Mouse (Mus musculus): ENCODE measurements around the gene Cox4i2. TPM values are rescaled to one million over a fixed set of nuclear protein-coding genes. Genes with fewer than 3 reads are reported as not detected.

Gene Cox4i2
- polyA plus RNA-seq, 1 experiment from 2014 or later = 12.1 TPM

DNA sequence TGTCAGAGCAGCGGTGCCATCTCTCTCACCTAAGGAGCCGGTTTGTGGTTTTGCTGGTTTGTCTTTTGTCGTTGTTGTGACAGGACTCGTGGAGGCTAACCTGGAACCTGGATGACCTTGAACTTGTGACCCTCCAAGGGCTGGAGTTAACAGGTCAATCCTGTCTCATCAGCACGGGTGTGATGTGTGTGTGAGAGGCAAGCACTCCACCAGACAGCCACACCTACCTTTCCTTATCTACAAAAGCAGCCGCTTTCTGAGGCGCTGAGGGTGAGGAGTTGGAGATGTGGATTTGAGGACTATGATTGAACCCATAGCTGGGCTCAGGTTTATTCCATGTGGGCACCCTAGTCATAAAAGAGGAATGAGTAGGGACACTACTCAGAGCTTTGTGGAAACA is 15.7 kb downstream of the Cox4i2 start:
- Histone ChIP-seq H3K4me1 (ENCODE audit: control insufficient read depth, insufficient read depth, low read length) (peaks cover 21% of the 10 kb centered on the region), H3K36me3 (ENCODE audit: control insufficient read depth, insufficient read depth, low read length) (no peaks in the 10 kb centered on the region), H3K9me3 (ENCODE audit: control insufficient read depth, low read length) (no peaks in the 10 kb centered on the region), H3K9ac (ENCODE audit: low read depth, low read length) (no peak overlapping the region), H3K4me2 (replicated peaks; ENCODE audit: low read depth, low read length) (no peak overlapping the region), H3K27me3 (ENCODE audit: control insufficient read depth, insufficient read depth, low read length) (no peaks in the 10 kb centered on the region), H3K4me3 (ENCODE audit: low read length) (no peak overlapping the region), H3K27ac (ENCODE audit: low read depth, low read length) (no peak overlapping the region)
- WGBS = 85% methylated on average over 7 of the region's 7 CpGs
- no peak for ATAC-seq (ENCODE audit: low FRiP score, low TSS enrichment)

DNA sequence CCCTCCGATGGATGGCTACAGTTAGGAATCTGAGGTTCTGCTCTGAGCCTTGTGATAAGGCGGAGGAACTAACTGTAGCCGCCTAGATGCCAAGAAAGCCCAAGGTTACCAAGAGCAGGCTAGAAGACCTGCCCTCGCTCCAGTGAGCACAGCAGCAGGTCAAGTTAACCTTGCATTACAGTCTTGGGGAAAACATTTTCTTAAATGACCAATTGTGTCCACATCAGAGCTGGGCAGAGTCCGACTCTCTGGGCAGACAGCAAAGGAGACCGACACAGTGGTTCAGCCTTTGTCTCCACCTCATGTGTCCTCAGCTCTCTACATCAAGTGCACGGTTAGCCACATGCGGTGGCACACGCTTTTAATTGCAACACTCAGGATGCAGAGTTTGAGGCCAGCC is 17.6 kb downstream of the Cox4i2 start:
- Histone ChIP-seq H3K4me3 (ENCODE audit: low read length) (no peak overlapping the region), H3K27me3 (ENCODE audit: control insufficient read depth, insufficient read depth, low read length) (no peaks in the 10 kb centered on the region), H3K9ac (ENCODE audit: low read depth, low read length) (no peak overlapping the region), H3K4me1 (ENCODE audit: control insufficient read depth, insufficient read depth, low read length) (peaks cover 5% of the 10 kb centered on the region; the same call in 1 of the 2 replicates), H3K27ac (ENCODE audit: low read depth, low read length) (no peak overlapping the region), H3K4me2 (replicated peaks; ENCODE audit: low read depth, low read length) (no peak overlapping the region), H3K9me3 (ENCODE audit: control insufficient read depth, low read length) (no peaks in the 10 kb centered on the region), H3K36me3 (ENCODE audit: control insufficient read depth, insufficient read depth, low read length) (no peaks in the 10 kb centered on the region)
- no peak for ATAC-seq (ENCODE audit: low FRiP score, low TSS enrichment)
- 91% methylated on average over 9 of the region's 9 CpGs for WGBS

DNA sequence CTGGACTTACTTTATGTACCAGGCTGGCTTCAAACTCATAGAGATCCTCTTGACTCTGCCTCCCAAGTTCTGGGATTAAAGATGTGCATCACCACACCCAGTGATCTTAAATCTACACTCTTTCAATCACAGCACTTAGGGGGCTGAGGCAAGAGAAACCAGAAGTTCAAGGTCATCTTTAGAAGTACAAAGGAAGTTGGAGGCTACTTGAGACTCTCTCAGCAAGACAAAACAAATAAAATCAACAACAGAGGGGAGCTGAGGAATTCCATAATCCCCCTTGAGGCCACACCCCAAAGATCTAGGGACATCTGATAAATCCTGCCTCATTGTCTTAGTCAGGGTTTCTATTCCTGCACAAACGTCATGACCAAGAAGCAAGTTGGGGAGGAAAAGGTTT is 18.3 kb downstream of the Cox4i2 start:
- no peak for ATAC-seq (ENCODE audit: low FRiP score, low TSS enrichment)
- Histone ChIP-seq H3K4me1 (ENCODE audit: control insufficient read depth, insufficient read depth, low read length) (peaks cover 5% of the 10 kb centered on the region; the same call in 1 of the 2 replicates), H3K4me3 (ENCODE audit: low read length) (no peak overlapping the region), H3K27me3 (ENCODE audit: control insufficient read depth, insufficient read depth, low read length) (no peaks in the 10 kb centered on the region), H3K4me2 (replicated peaks; ENCODE audit: low read depth, low read length) (no peak overlapping the region), H3K9ac (ENCODE audit: low read depth, low read length) (no peak overlapping the region), H3K9me3 (ENCODE audit: control insufficient read depth, low read length) (no peaks in the 10 kb centered on the region), H3K36me3 (ENCODE audit: control insufficient read depth, insufficient read depth, low read length) (no peaks in the 10 kb centered on the region), H3K27ac (ENCODE audit: low read depth, low read length) (no peak overlapping the region)
- WGBS = 12% methylated on average over 1 of the region's 1 CpGs

DNA sequence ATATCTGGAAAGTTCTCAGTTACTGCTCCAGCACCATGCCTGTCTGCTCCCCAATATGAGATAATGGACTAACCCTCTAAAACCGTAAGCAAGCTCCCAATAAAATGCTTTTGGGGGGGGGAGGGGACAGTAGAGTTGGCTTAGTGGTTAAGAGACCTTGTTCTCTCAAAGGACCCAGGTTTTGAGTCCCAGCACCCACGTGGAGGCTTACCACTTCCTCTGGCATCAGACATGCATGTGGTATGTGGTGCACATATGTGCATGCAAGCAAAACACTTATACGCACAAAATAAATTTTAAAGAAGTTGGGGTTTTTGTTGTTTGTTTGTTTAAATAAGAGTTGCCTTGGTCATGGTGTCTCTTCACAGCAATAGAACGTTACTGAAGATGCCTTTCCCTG is 21.4 kb downstream of the Cox4i2 start:
- Histone ChIP-seq H3K4me2 (replicated peaks; ENCODE audit: low read depth, low read length) (no peak overlapping the region), H3K27ac (ENCODE audit: low read depth, low read length) (no peak overlapping the region), H3K36me3 (ENCODE audit: control insufficient read depth, insufficient read depth, low read length) (peaks cover 3% of the 10 kb centered on the region; the same call in 1 of the 2 replicates), H3K4me3 (ENCODE audit: low read length) (no peak overlapping the region), H3K27me3 (ENCODE audit: control insufficient read depth, insufficient read depth, low read length) (no peaks in the 10 kb centered on the region), H3K4me1 (ENCODE audit: control insufficient read depth, insufficient read depth, low read length) (no peaks in the 10 kb centered on the region), H3K9ac (ENCODE audit: low read depth, low read length) (no peak overlapping the region), H3K9me3 (ENCODE audit: control insufficient read depth, low read length) (no peaks in the 10 kb centered on the region)
- WGBS = 80% methylated on average over 4 of the region's 4 CpGs
- ATAC-seq (ENCODE audit: low FRiP score, low TSS enrichment) = no peak

DNA sequence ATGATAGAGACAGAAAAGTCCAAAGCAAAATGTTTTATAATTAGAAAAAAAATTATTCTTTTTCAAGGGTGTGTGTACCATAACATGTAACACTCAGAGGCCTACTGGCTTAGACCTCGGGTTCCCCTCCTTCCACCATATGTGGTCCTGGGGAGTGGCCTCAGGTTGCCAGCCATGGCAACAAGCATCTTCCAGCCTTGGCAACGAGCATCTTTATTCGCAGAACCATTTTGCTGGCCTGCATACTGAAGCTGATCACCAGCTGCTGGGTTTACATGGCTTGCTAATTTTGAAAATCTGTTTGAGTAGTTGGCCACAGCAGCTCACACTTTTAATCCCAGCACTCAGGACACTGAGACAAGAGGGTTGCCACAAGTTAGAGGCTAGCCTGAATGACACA is 22.0 kb downstream of the Cox4i2 start:
- no peak for ATAC-seq (ENCODE audit: low FRiP score, low TSS enrichment)
- Histone ChIP-seq H3K4me3 (ENCODE audit: low read length) (no peak overlapping the region), H3K27ac (ENCODE audit: low read depth, low read length) (no peak overlapping the region), H3K4me1 (ENCODE audit: control insufficient read depth, insufficient read depth, low read length) (no peaks in the 10 kb centered on the region), H3K9ac (ENCODE audit: low read depth, low read length) (no peak overlapping the region), H3K36me3 (ENCODE audit: control insufficient read depth, insufficient read depth, low read length) (peaks cover 10% of the 10 kb centered on the region), H3K27me3 (ENCODE audit: control insufficient read depth, insufficient read depth, low read length) (no peaks in the 10 kb centered on the region), H3K9me3 (ENCODE audit: control insufficient read depth, low read length) (no peaks in the 10 kb centered on the region), H3K4me2 (replicated peaks; ENCODE audit: low read depth, low read length) (no peak overlapping the region)
- 83% methylated on average over 3 of the region's 3 CpGs for WGBS

DNA sequence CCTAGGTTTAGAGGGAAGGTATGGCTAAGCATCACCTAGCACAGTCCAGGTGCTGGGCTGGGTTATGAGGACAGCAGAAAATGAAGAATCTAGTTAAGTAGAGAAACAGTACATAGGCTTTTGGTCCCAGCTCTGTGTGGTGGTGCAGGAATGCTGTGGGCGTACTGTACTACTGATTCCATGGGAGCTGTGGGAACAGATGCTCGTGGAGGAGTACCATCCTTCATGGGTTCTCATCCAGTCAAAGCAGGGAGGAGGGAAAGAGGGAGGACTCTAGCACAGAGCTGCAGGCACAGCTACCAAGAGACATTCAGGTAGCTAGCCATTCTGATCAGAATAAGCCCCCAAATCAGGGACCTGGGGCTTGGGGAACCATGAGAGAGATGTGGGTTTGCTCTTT is 22.5 kb downstream of the Cox4i2 start:
- no peak overlapping the region for H3K4me2 ChIP-seq (replicated peaks; ENCODE audit: low read depth, low read length)
- H3K9ac ChIP-seq (ENCODE audit: low read depth, low read length) = no peak overlapping the region

DNA sequence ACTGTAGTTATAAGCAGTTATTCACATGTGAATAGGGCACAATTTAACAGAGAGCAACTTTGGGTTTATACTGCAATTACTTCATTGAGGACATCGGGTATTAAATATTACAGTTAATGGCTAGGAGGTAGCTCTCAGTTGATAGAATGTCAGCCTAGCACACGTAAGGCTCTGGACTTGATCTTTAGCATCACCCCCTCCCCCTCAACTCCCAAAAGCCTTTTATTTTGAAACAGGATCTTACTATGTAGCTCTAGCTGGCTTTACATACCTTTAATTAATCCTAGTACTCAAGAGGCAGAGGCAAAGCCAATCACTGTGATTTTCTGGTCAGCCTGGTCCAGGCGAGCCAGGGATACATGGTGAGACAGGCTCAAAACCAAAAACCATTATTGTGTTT is 23.1 kb downstream of the Cox4i2 start:
- Histone ChIP-seq H3K9me3 (ENCODE audit: control insufficient read depth, low read length) (no peaks in the 10 kb centered on the region), H3K4me2 (replicated peaks; ENCODE audit: low read depth, low read length) (no peak overlapping the region), H3K9ac (ENCODE audit: low read depth, low read length) (no peak overlapping the region), H3K4me3 (ENCODE audit: low read length) (no peak overlapping the region), H3K27ac (ENCODE audit: low read depth, low read length) (no peak overlapping the region), H3K4me1 (ENCODE audit: control insufficient read depth, insufficient read depth, low read length) (no peaks in the 10 kb centered on the region), H3K36me3 (ENCODE audit: control insufficient read depth, insufficient read depth, low read length) (peaks cover 21% of the 10 kb centered on the region), H3K27me3 (ENCODE audit: control insufficient read depth, insufficient read depth, low read length) (no peaks in the 10 kb centered on the region)
- ATAC-seq (ENCODE audit: low FRiP score, low TSS enrichment) = no peak
- 86% methylated on average over 3 of the region's 3 CpGs for WGBS

More for the DNA sequence above, 22.5 kb downstream of the Cox4i2 start:
- no peaks in the 10 kb centered on the region for H3K9me3 ChIP-seq (ENCODE audit: control insufficient read depth, low read length)
- ATAC-seq (ENCODE audit: low FRiP score, low TSS enrichment) = no peak
- H3K36me3 ChIP-seq (ENCODE audit: control insufficient read depth, insufficient read depth, low read length) = peaks cover 14% of the 10 kb centered on the region
- whole genome bisulfite sequencing = 83% methylated on average over 2 of the region's 2 CpGs
- H3K4me3 ChIP-seq (ENCODE audit: low read length) = no peak overlapping the region
- no peaks in the 10 kb centered on the region for H3K27me3 ChIP-seq (ENCODE audit: control insufficient read depth, insufficient read depth, low read length)
- H3K4me1 ChIP-seq (ENCODE audit: control insufficient read depth, insufficient read depth, low read length) = no peaks in the 10 kb centered on the region
- no peak overlapping the region for H3K27ac ChIP-seq (ENCODE audit: low read depth, low read length)

DNA sequence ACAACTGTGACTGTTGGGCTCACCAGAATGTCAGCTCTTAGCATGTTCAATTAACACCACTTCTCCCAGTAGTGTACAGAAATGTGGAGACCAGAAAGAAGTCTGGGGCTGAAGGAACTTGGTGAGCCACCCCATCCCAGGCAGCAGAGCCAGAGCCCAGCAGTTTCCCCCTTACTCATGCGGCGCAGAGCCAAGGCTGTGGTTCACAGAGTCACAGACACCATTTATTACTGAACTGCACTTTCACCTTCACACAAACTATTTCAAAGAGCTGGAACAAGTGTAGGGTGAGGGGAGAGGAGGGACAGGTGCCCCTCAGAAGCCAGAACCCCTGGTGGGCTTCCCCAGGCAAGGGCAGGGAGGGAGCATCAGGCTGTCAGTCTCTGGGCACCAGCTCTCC is 26.5 kb downstream of the Cox4i2 start:
- Histone ChIP-seq H3K9ac (ENCODE audit: low read depth, low read length) (no peak overlapping the region), H3K4me2 (replicated peaks; ENCODE audit: low read depth, low read length) (no peak overlapping the region), H3K4me1 (ENCODE audit: control insufficient read depth, insufficient read depth, low read length) (peaks cover 6% of the 10 kb centered on the region; the same call in 1 of the 2 replicates), H3K4me3 (ENCODE audit: low read length) (no peak overlapping the region), H3K27ac (ENCODE audit: low read depth, low read length) (no peak overlapping the region), H3K27me3 (ENCODE audit: control insufficient read depth, insufficient read depth, low read length) (no peaks in the 10 kb centered on the region), H3K9me3 (ENCODE audit: control insufficient read depth, low read length) (no peaks in the 10 kb centered on the region), H3K36me3 (ENCODE audit: control insufficient read depth, insufficient read depth, low read length) (peaks cover 24% of the 10 kb centered on the region)
- ATAC-seq (ENCODE audit: low FRiP score, low TSS enrichment) = no peak
- 87% methylated on average over 2 of the region's 2 CpGs for WGBS

- Histone ChIP-seq H3K27ac (ENCODE audit: low read depth, low read length) (no peak overlapping the region), H3K4me3 (ENCODE audit: low read length) (no peak overlapping the region), H3K36me3 (ENCODE audit: control insufficient read depth, insufficient read depth, low read length) (peaks cover 24% of the 10 kb centered on the region), H3K9me3 (ENCODE audit: control insufficient read depth, low read length) (no peaks in the 10 kb centered on the region), H3K4me2 (replicated peaks; ENCODE audit: low read depth, low read length) (no peak overlapping the region), H3K9ac (ENCODE audit: low read depth, low read length) (peak overlapping the region; percentile 23; the same call in 1 of the 2 replicates), H3K27me3 (ENCODE audit: control insufficient read depth, insufficient read depth, low read length) (no peaks in the 10 kb centered on the region), H3K4me1 (ENCODE audit: control insufficient read depth, insufficient read depth, low read length) (peaks cover 13% of the 10 kb centered on the region; the same call in 1 of the 2 replicates)
- ATAC-seq (ENCODE audit: low FRiP score, low TSS enrichment) = no peak
- 94% methylated on average over 3 of the region's 3 CpGs for WGBS
These were observed 27.2 kb downstream of the Cox4i2 start for GRCm38 (mm10) chr2:152781031-152781711.

Data from kidney, embryonic 14.5 days (tissue).